Mouse (Mus musculus): ENCODE measurements around the gene Zfp978. TPM values are rescaled to one million over a fixed set of nuclear protein-coding genes. Genes with fewer than 3 reads are reported as not detected.
"Not testable (repeated sequence)": the region's sequence is repeated elsewhere in the genome, so short reads cannot be mapped to it uniquely, and the experiment has no call there.

The Zfp978 gene
- polyA plus RNA-seq, 1 experiment from 2014 or later = not detected

DNA sequence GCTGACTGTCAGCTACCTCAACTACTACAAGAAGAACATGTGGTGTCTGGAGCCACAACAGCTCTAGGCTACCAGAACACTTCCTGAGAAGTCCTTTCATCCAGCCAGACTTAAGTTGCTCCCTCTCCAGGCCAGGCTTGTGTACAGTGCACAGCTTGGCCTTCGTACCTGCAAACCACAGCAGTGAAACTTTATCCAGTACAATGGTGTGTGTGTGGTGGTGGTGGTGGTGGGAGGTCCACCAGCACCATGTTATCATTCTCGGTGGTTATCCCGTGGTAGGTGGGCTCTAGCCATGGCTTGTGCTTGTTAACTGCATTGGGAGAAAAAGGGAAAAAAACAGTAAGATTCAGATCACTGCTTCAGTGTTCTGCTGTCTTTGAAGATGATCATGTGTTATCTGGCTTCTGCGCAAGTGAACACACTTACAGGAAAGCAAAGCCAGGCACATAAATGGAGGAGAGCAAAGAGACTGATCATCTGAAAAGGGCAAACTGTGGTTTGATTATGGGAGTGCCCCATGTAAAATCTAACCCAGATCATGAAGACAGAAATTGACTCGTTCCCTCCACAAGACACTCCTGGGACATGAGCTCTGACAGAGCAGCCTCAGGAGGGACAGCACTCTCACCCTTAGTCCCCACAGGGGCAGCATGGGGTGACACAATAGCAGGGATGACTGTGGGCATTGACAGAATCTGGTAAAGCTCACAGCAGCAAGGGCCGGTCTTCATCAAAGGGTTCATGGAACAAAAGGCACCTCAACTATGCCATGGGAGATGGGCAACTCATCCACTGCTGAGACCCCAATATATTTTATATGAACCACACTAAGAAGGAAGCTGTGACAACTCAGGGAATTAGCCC, 17.8 kb upstream of the Zfp978 start:
- H3K4me2 ChIP-seq; H3K4me3 ChIP-seq (replicated peaks); H3K4me1 ChIP-seq; H3K9ac ChIP-seq (replicated peaks); H3K27me3 ChIP-seq (replicated peaks); H3K27ac ChIP-seq (replicated peaks); H3K36me3 ChIP-seq: not testable (repeated sequence)
- 79% methylated on average over 6 of the region's 6 CpGs for WGBS
- peaks cover 53% of the 10 kb centered on the region for H3K9me3 ChIP-seq (replicated peaks)
- peak; percentile 75; the same call in 1 of the 2 replicates for ATAC-seq (ENCODE audit: low FRiP score)

DNA sequence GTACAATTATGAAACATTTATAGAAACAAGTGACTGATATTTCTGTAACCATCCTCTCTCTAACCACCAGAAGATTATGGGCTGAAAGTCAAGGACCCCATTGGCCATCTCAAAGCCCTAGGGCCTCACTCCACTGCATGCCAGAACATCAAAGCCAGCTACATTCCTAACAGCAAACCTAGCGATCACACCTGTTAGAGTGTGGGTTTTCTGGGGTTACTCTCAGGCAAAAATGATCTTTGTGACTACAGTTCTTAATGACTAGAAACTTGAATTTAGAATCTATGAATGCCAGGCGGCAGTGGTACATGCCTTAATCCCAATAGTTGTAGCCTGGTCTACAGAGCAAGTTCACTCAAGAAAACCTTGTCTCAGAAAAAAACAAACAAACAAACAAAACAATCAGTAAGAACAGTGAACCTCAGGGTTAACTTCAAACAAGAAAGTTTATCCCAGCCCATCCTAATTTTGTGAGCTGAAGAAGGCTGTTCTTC, 16.0 kb upstream of the Zfp978 start:
- not testable (repeated sequence) for H3K4me3 ChIP-seq (replicated peaks); H3K9ac ChIP-seq (replicated peaks); H3K27ac ChIP-seq (replicated peaks); H3K36me3 ChIP-seq; H3K4me2 ChIP-seq; H3K27me3 ChIP-seq (replicated peaks); ATAC-seq (ENCODE audit: low FRiP score); H3K4me1 ChIP-seq
- H3K9me3 ChIP-seq (replicated peaks) = peaks cover 56% of the 10 kb centered on the region
- WGBS = 89% methylated on average over 2 of the region's 2 CpGs

DNA sequence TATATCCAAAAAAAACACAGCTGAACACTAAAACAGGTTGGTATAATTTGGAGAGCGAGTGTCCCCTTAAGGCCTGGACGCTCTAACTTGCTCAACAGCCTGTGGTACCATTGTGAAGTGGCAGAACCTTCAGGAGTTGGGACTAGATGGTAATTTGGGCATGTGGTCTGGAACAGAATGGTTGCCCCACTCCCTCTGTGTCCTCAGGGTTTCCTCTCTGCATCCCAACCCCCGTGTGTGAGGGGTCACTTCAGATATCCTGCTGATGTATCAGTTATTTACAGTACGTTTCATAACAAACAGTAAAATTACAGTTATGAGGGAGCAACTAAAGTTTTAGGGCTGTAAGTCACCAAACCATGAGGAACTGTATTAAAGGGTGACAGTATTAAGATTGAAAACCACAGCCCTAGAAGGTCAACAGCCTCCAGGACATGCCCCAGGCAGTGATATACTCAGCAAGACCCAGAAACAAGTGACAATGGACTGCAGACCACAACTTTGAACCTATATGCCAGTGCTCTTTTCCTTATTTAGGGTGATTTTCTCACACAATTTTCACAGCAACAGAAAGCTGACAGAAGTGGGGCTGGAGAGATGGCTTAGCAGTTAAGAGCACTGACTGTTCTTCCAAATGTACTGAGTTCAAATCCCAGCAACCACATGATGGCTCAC, 14.6 kb upstream of the Zfp978 start:
- WGBS = 70% methylated on average over 4 of the region's 4 CpGs
- not testable (repeated sequence) for H3K27ac ChIP-seq (replicated peaks); H3K4me1 ChIP-seq; H3K27me3 ChIP-seq (replicated peaks); H3K4me2 ChIP-seq; H3K4me3 ChIP-seq (replicated peaks); H3K9ac ChIP-seq (replicated peaks); H3K36me3 ChIP-seq; ATAC-seq (ENCODE audit: low FRiP score)
- H3K9me3 ChIP-seq (replicated peaks) = peaks cover 62% of the 10 kb centered on the region

DNA sequence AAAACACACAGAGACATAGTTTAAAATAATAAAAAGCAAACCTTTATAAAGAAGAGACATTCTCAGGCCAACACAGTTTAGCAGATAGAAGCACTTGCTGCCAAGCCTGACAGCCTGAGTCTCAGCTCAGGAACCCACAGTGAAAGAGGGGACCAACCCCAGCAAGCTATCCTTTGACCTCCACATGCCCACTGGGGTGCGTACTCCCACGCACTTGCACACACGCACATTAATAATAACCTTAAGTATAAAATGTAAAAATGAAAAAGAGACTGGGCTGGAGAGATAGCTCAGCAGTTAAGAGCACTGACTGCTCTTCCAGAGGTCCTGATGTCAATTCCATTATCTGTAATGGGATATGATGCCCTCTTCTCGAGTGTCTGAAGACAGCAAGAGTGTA, 13.8 kb upstream of the Zfp978 start:
- peaks cover 62% of the 10 kb centered on the region for H3K9me3 ChIP-seq (replicated peaks)
- 66% methylated on average over 4 of the region's 4 CpGs for WGBS

DNA sequence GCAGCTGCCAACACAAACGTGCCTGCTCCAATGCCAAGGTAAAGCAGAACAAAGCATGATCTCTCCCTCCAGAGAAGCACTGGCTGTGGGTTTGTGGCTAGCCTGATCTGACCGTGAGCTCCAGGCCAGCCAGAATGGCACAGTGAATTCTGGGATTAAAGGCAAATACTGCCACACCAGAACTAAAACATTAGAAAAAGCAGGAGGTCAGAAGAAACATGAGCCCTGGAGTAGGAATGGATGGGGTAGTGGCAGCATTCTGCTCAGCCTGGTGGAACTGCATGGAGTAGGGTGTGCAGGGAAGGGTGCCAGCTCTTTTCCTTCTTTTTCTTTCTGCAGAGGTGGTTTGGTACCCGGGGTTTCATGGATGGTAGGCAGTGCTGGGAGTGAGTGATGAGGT, 13.2 kb upstream of the Zfp978 start:
- 83% methylated on average over 2 of the region's 3 CpGs for WGBS
- H3K9me3 ChIP-seq (replicated peaks) = peaks cover 61% of the 10 kb centered on the region
- not testable (repeated sequence) for ATAC-seq (ENCODE audit: low FRiP score); H3K27me3 ChIP-seq (replicated peaks); H3K4me1 ChIP-seq; H3K4me3 ChIP-seq (replicated peaks); H3K4me2 ChIP-seq; H3K9ac ChIP-seq (replicated peaks); H3K36me3 ChIP-seq; H3K27ac ChIP-seq (replicated peaks)

More for the DNA sequence above, 13.8 kb upstream of the Zfp978 start:
- not testable (repeated sequence) for H3K9ac ChIP-seq (replicated peaks); H3K4me3 ChIP-seq (replicated peaks); H3K4me2 ChIP-seq; H3K27ac ChIP-seq (replicated peaks); H3K27me3 ChIP-seq (replicated peaks); ATAC-seq (ENCODE audit: low FRiP score); H3K4me1 ChIP-seq; H3K36me3 ChIP-seq

DNA sequence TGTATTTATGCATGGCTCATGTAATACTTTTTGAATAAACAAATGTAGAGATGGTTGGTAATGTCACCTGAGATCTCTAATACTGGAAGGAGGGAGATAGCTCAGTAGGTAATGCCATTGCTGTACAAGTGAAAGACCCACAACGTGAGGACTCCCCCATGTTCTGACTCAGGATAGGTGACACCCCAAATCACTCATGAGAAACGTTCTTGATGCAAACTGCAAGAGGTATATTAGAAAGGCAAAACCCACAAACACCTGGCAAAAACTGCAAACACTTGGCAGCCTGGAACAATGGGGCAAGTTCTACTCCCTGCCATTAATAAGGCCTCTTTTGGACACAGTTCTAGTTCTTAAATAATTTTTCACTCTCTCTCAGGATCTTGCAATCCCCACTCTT, 12.7 kb upstream of the Zfp978 start:
- H3K9me3 ChIP-seq (replicated peaks) = peaks cover 56% of the 10 kb centered on the region
- H3K36me3 ChIP-seq; H3K4me1 ChIP-seq; H3K9ac ChIP-seq (replicated peaks); ATAC-seq (ENCODE audit: low FRiP score); H3K27me3 ChIP-seq (replicated peaks); H3K4me3 ChIP-seq (replicated peaks); H3K4me2 ChIP-seq; H3K27ac ChIP-seq (replicated peaks): not testable (repeated sequence)
- 88% methylated on average over 2 of the region's 2 CpGs for WGBS

DNA sequence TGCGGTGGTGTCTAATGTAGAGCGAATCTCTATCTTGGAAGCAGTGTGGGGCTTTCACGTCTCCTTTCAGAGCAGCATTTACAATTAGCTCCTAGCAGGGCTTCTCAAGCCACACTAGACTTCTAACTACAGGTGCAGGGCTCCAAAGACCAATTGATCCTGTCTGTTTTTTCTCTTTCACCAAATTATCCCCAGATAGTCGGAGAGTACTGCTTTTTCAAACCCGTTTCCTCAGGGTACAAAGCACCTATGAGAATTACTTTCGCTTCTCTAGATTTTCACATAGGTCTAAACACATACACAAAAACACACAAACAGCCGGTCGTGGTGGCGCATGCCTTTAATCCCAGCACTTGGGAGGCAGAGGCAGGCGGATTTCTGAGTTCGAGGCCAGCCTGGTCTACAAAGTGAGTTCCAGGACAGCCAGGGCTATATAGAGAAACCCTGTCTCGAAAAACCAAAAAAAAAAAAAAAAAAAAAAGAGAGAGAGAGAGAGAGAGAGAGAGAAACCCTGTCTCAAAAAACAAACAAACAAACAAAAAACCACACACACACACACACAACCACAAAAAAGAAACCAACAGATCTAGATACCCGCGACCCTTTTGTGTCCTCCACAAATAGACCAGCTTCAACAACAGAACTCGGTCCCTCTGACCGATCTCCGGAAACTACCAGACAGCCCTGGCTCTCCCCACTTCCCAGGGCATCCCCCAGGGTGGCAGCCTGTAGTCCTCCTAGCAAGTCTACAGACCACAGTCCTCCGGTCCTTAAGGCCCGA, 12.0 kb upstream of the Zfp978 start:
- 92% methylated on average over 18 of the region's 19 CpGs for WGBS
- not testable (repeated sequence) for ATAC-seq (ENCODE audit: low FRiP score); H3K4me2 ChIP-seq; H3K27me3 ChIP-seq (replicated peaks); H3K4me3 ChIP-seq (replicated peaks); H3K4me1 ChIP-seq; H3K9ac ChIP-seq (replicated peaks); H3K36me3 ChIP-seq; H3K27ac ChIP-seq (replicated peaks)
- peaks cover 51% of the 10 kb centered on the region for H3K9me3 ChIP-seq (replicated peaks)

DNA sequence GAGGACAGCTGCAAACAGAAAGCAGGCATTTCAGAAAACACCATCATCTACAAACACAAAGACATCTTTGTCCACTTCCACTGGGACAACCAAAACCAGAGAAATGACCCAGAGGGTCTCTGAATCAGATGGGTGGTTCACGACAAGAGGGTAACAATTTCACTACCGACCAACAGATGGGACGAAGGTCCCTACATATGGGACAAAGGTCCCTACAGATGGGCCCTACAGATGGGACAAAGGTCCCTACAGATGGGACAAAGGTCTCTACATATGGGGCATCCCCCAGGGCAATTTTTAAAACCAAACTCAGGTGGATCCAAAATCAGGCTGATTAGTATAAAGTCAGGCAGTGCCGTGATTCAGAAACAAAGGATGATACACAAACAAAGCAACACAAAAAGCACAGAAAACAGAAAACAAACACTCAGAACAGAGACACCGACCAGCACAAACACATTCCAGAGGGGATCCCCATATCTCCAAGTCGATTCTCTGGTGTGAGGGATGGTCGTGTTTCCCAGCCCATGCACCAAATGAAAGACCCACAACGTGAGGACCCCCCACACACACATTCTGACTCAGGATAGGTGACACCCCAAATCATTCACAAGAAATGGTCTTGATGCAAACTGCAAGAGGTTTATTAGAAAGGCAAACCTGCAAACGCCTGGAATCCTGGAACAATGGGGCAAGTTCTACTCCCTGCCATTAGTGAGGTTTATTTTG, 11.3 kb upstream of the Zfp978 start:
- not testable (repeated sequence) for H3K4me2 ChIP-seq; H3K27ac ChIP-seq (replicated peaks); H3K27me3 ChIP-seq (replicated peaks); H3K9ac ChIP-seq (replicated peaks); H3K4me1 ChIP-seq; H3K4me3 ChIP-seq (replicated peaks); H3K36me3 ChIP-seq; ATAC-seq (ENCODE audit: low FRiP score)
- WGBS = 87% methylated on average over 9 of the region's 9 CpGs
- peaks cover 51% of the 10 kb centered on the region for H3K9me3 ChIP-seq (replicated peaks)

DNA sequence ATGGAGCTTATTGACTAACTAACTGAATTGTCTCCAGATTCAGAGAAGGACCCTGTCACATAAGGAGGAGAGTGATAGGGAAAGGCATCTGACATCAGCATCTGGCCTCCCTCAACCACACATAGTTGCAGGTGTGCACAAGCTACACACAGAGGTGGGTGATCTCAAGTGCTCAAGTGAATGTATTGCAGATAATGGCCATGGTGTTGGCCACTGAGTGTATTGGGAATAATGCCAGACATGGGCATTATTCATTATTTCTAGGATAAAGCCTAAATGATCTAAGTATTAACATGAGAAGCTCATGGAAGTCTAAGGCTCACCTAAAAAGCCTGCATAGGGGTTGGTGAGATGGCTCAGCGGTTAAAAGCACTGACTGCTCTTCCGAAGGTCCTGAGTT, 10.6 kb upstream of the Zfp978 start:
- 92% methylated on average over 2 of the region's 2 CpGs for WGBS
- not testable (repeated sequence) for H3K4me1 ChIP-seq; H3K4me3 ChIP-seq (replicated peaks); H3K9ac ChIP-seq (replicated peaks); H3K27me3 ChIP-seq (replicated peaks); H3K27ac ChIP-seq (replicated peaks); H3K4me2 ChIP-seq; ATAC-seq (ENCODE audit: low FRiP score); H3K36me3 ChIP-seq
- H3K9me3 ChIP-seq (replicated peaks) = peaks cover 46% of the 10 kb centered on the region

DNA sequence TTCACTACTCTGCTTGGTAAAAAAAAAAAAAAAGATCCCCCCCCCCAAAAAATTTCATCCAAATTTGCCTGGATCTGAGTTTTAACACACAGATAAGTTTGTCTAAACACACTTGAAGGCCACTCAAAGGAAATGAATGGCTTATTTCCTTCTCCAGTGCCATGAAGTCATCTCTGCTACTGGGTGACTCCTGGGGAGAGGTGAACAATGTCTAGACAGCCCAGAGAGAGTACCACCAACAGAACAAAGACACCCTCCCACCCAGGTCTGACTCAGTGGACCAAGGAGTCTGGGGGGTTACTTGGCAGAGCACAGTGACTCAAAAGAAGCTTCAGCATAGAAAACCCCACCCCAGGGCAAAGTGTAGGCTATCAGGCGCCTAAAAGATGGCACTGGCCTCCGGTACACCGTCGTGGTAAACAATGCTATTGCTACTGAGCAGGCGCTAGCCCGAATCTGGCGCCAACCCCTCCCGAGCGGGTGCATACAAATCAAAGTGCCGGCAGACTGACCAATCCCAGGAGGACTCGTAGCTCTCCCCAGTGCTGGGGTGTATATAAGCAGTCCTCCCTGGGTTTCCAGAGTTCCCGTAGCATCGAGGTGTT, 9.6 kb upstream of the Zfp978 start:
- H3K27me3 ChIP-seq (replicated peaks); ATAC-seq (ENCODE audit: low FRiP score); H3K27ac ChIP-seq (replicated peaks); H3K4me3 ChIP-seq (replicated peaks); H3K9ac ChIP-seq (replicated peaks); H3K36me3 ChIP-seq; H3K4me2 ChIP-seq; H3K4me1 ChIP-seq: not testable (repeated sequence)
- H3K9me3 ChIP-seq (replicated peaks) = peaks cover 41% of the 10 kb centered on the region
- WGBS = 88% methylated on average over 10 of the region's 13 CpGs

DNA sequence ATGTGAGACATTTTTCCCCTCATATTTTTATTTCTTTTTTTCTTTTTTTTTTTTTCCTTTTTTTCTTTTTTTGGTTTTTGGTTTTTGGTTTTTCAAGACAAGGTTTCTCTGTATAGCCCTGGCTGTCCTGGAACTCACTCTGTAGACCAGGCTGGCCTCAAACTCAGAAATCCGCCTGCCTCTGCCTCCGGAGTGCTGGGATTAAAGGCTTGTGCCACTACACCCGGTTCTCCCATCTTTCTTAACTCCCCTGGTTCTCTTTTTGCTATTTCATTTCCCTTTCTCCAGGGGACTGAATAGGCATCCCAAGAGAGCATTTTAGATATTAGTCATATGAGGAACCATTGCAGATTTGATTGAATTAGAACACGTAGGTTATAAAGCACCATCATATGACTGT, 7.5 kb upstream of the Zfp978 start:
- not testable (repeated sequence) for H3K4me3 ChIP-seq (replicated peaks); H3K27ac ChIP-seq (replicated peaks); H3K27me3 ChIP-seq (replicated peaks); H3K4me2 ChIP-seq; H3K9ac ChIP-seq (replicated peaks); H3K4me1 ChIP-seq; H3K36me3 ChIP-seq; ATAC-seq (ENCODE audit: low FRiP score)
- WGBS = 85% methylated on average over 4 of the region's 4 CpGs
- peaks cover 29% of the 10 kb centered on the region for H3K9me3 ChIP-seq (replicated peaks)
